Mouse (Mus musculus): ENCODE results near the gene Mrs2.

Gene Mrs2

DNA sequence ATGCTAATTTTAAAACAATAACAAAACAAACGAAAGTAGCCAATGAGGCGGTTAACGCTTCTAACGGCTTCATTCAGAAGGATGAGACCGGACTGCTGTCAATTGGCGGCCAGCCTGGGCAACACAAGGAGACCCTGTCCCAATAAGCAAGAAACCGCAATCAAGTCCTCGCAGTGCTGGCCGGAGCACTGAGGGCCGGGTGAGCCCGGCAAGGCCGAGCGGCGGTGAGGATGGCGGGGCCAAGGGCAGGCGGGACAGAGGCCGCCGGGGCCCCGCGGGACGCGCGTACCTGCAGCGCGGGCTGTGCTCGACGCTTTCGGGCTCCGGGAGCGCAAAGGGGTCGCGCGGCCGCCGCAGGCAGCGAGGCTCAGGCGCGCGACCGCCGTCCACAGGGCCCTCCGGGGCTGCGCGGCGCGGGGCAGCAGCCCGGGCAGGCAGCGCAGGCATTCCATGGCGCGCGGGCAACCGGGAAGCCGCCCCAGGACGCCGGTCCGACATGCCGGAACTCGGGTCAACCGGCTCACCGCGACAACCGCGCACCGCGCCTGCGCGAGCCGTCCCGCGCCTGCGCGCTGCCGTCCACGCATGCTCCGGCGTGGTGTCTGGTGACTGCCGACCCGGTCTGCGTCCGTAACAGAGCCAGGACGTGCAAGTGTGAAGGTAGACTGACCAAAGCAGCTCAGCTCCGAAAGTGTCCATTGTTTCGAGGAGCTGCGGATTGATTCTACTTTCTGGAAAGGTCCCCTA, at the start of gene Mrs2:
Mrs2 (minus strand) TSS at position 587 of the 747 bp plus-strand sequence.
- no peak for DNase-seq (ENCODE audit: extremely low read depth, low read depth, low spot score)

GRCm38 (mm10) chr13:25069765-25070164, 49.6 kb upstream of the Mrs2 start:
- DNase-seq (ENCODE audit: extremely low read depth, low read depth, low spot score) = no peak

DNA sequence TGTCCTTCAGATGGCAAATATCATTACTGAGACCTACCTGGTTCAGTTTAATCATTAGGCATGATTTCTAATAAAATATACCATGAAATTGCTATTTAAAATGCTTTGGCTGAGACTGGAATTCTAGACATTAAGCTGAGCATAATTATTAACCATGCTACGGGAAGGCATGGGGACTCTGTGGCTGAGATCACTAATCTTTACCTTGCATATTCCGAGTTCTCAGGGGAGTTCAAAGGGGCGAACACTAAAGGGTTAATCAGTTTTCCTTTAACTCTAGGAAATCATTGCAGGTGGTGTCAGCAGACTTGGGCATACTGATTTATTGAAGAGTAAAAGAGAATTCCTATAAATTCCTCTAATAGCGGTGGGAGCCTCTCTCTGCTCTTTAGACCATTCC, 47.0 kb upstream of the Mrs2 start:
- DNase-seq (ENCODE audit: extremely low read depth, low read depth, low spot score) = no peak

DNA sequence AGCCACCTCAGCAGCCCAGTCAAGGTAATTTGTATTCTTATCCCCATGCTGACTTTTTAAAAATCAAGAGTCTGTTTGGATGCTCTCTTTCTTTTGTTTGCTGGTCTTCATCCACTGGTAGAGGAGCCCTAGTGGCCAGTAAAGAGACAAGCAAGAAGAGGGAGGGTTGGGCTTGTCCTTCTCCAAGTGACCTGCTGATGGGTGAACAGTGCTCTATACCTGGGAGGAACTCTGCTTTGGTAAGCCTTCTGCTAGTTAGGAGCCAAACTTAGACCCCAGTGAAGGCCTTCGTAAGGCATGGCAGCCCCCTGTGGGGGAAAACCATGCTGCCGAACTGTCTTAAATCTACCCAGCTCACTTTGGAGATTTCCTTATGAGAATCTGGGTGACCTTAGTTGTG, 46.5 kb upstream of the Mrs2 start:
- no peak for DNase-seq (ENCODE audit: extremely low read depth, low read depth, low spot score)

DNA sequence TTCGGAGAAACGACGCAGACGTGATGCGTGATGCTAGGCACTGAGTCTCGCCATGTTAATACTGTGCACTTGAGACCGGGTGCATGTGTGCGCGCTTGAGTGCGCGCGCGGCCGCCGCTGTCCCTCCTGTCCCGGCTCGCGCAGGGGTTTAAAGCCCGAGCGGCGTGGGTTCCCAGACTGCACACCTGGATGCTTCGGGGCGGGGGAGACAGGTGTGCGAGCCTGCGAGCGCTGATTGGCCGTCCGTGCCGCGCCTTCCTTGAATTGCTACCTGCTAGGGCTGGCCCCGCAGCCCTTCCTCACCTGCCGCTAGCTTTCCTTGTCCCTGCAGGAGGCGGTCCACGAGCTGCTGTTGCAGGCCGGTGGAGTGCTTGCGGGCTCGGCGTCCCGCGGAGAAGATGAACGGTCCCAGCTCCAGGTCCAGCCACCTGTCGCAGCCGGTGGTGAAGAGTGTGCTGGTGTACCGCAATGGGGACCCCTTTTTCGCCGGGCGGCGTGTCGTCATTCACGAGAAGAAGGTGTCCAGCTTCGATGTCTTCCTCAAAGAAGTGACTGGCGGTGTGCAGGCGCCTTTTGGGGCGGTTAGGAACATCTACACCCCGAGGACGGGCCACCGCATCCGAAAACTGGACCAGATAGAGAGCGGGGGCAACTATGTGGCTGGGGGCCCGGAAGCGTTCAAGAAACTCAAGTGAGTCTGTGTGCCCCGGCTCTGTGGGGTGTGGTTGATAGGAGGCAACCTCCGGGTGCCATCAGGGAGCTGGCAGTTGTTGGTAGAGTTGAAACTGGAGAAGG, 35.9 kb upstream of the Mrs2 start, which contains the start of gene Dcdc2a:
Dcdc2a (plus strand) TSS at position 132 of the 795 bp plus-strand sequence.
- DNase-seq (ENCODE audit: extremely low read depth, low read depth, low spot score) = no peak

GRCm38 (mm10) chr13:25055111-25055554, 35.0 kb upstream of the Mrs2 start:
- DNase-seq (ENCODE audit: extremely low read depth, low read depth, low spot score) = no peak

DNA sequence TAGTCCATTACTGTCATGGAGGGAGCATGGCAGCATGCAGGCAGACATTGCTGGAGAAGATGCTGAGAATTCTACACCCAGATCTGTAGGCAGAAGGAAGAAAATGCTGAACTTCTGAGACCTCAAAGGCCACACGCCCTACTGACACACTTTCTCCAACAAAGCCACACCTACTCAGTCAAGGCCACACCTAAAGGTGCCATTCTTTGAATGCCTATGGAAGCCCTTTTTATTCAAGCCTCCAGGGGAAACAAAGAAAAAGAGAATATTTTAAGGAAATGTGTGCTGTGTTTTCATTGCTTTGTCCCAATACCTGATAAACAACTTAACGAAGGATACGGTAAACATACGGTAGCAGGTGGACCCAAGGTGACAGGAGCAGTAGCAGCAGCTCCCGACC, 32.5 kb upstream of the Mrs2 start:
- DNase-seq (ENCODE audit: extremely low read depth, low read depth, low spot score) = no peak

GRCm38 (mm10) chr13:25039488-25039887, 19.3 kb upstream of the Mrs2 start:
- no peak for DNase-seq (ENCODE audit: extremely low read depth, low read depth, low spot score)

- DNase-seq (ENCODE audit: extremely low read depth, low read depth, low spot score) = no peak
These were observed 6.9 kb upstream of the Mrs2 start for GRCm38 (mm10) chr13:25027114-25027425.

DNA sequence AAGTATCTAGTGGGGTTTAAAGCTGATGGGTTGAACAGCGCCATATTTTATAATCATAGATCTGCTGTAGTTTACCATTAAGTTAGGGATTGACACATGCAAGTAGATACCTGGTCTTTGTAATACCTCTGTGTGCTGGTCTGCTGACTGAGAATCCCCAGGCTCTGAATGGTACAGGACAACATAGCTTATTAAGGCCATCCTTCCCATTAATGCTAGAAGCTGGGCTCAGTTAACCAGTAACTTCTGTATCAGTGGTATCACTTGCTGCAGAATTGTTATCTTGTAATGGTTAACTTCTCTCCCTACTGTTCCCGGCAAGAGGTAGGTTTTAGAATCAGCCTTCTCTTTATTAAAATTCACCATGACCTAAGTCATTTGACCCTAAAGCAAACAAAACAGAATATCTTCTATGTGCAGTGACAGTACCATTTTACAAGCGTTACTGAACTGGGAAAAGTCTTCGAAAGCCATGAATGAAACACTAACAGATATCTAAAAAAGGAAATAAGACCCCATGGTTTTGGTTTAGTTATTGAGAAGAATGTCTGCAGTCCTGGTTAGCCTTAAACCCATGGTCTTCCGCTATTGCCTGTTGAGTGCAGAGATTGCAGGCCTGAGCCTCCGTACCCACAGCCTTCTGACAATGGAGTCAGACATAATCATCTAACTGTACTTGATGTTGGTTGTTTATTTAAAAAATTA, 6.4 kb upstream of the Mrs2 start:
- DNase-seq (ENCODE audit: extremely low read depth, low read depth, low spot score) = no peak

- DNase-seq (ENCODE audit: extremely low read depth, low read depth, low spot score) = no peak
These were observed 4.5 kb upstream of the Mrs2 start for GRCm38 (mm10) chr13:25024655-25025054.

- no peak for DNase-seq (ENCODE audit: extremely low read depth, low read depth, low spot score)
These were observed 3.0 kb upstream of the Mrs2 start for GRCm38 (mm10) chr13:25023129-25023528.

DNA sequence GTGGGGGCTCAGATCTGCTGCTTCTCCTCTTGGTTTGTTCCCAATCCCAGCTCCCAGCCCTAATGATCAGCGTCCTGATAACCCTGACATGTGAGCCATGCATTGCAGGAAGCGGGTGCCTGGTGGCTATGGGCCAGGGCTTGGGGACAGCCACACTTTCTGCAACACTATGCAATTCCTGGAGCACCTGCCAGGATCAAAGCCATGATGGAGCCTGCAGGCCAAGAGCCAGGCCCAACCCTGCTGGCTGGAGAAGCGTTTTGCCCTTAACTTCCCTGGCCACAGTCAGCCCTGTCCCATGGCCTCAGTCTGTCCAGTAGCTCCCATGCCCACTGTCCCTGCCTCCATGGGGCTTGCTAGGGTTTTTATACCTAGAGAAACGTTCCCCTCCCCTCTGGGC, 2.2 kb upstream of the Mrs2 start:
- DNase-seq (ENCODE audit: extremely low read depth, low read depth, low spot score) = no peak

- no peak for DNase-seq (ENCODE audit: extremely low read depth, low read depth, low spot score)
These were observed 337 bp upstream of the Mrs2 start for GRCm38 (mm10) chr13:25020540-25020892.

DNA sequence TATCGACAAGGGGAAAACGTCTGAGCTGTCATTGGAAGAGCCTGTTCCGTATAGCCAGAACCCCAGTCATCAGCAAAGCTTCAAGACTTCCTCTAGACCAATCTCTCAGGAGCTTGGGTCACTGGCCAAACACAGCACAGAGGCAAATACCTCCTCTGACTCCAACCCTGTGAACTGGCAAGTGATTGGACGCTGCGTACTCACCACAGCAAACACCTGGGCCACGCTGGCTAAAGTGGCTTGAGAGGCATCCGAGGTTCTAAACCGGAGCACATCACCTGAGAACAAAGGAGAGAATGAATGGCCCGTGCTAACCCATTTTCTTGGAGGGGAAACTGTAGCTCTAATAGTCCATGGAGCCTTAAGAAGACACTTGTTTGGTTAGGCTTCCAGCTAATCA, 1.9 kb downstream of the Mrs2 start:
- DNase-seq (ENCODE audit: extremely low read depth, low read depth, low spot score) = no peak

DNA sequence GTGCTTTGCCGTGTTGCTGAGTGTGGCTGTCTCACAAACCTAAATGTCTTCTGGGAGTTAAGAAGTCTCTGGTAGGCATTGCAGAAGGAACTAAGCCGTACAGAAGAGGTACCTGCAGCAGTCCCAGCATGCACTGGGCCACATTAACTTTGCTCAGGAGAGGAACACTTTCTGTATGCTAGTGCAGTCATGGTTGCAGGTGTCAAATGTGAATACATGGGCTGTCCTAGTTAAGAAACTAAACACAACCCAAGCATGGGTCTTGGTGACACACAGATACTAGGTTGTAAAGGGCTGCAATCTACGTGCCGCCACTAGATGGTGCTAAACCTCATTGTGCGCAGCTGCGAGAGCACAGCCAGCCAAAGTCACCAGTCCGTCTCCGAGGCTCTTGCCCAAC, 13.1 kb downstream of the Mrs2 start:
- no peak for DNase-seq (ENCODE audit: extremely low read depth, low read depth, low spot score)

DNA sequence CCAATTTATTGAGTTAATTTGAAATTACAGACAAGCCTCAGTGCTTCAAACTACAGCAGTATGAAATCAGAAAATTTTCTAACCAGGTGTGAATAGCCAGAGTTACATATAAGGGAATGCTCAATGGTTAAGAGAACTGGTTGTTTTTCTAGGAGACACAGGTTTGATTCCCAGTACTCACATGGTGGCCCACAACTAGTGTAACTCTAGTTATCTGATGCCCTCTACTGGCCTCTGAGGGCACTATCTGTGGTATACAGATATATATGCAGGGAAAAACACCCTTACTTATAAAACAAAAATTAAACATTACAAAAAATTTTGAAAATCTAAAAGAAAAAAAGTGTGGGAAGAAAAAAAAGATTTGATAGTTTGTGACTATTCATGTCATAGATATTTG, 17.2 kb downstream of the Mrs2 start:
- DNase-seq (ENCODE audit: extremely low read depth, low read depth, low spot score) = no peak

- no peak for DNase-seq (ENCODE audit: extremely low read depth, low read depth, low spot score)
These were observed 20.6 kb downstream of the Mrs2 start for GRCm38 (mm10) chr13:24999538-24999937.

DNA sequence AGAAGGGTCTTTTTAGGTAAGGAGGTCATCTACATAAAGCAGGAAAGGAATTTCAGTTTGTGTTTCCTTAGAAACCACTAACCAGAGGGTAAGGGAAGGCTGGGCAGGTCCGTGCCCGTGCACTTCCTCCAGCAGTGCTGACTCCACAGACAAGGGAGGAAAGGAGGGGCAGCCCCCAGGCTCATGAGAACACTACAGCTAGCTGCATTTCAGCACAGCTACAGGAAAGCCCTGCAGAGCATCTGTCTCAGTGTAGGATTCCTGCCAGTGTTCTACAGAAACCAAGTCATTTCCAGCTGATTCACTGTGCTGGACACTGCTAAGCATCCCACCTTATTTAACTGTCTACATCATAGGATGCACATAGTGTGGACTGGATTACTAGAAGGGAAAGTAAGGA, 27.0 kb downstream of the Mrs2 start:
- DNase-seq (ENCODE audit: extremely low read depth, low read depth, low spot score) = no peak

DNA sequence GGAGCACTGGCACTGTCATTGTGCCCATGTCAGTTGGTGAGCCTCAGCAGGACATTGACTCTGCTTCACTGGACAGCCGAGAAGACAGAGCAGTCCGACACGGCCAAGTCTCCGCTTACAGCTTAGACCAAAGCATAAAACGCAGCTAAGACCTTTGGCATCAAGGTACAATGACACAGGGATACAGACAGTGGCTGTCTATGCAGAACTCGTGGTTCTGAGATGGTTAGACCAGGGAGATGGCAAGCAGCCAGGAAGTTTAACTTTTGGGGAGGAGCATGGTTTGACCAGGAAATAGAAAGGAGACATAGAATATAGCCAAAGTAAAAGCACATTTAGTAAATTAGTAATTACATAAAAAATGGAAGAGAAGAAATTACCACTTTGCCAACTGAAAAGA, 31.2 kb downstream of the Mrs2 start:
- DNase-seq (ENCODE audit: extremely low read depth, low read depth, low spot score) = no peak

DNA sequence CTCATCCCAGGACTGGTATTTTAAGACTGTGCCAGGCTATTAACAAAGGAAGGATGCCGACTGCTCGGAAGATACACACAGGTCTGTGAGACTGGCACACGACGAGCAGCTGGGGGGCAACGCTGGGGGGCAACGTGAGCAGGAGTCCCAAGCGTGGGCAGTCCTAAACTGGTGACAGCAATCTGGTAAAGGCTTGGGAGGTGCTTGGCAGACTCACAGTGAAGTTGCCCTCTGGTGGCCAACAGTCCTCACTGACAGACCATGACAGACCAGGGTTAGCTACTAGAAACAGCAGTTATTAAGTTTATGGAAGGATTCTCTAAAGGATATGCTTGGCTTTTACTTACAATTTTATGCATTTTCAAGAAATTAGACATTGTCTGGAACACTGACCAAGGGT, 31.8 kb downstream of the Mrs2 start:
- DNase-seq (ENCODE audit: extremely low read depth, low read depth, low spot score) = no peak

DNA sequence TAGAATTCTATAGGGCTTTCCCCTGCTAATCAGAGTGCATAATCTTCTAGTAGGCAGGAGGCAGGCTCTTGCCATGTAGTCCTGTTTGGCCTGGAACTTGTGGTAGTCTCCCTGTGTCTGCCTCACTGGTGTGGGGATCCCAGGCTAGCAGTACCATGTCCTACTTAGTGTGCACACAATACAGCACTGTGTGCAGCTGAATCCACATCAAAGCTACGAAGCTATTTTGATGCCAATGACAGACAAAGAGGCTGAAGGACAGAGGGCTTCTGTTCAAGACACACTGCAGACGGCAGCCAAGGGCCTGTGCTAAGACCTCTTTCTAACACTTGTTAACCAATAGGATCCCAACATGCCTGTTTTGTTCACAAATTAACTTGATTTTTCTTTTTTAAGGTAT, 34.7 kb downstream of the Mrs2 start:
- no peak for DNase-seq (ENCODE audit: extremely low read depth, low read depth, low spot score)
